Mouse (Mus musculus) megakaryocyte-erythroid progenitor cell, adult 5 weeks (primary cell): ENCODE results near the gene Olfr532. TPM values are rescaled to one million over a fixed set of nuclear protein-coding genes. Genes with fewer than 3 reads are reported as not detected.

Source experiments
- polyA plus RNA-seq: library from polyadenylated mRNA; stranded (reverse); fragments of >175 nt; gene quantifications from 2 replicates; pipeline ENCODE4 v1.2.3, GENCODE M21; 2012

The Olfr532 gene
- polyA plus RNA-seq = not detected in 2 replicates

DNA sequence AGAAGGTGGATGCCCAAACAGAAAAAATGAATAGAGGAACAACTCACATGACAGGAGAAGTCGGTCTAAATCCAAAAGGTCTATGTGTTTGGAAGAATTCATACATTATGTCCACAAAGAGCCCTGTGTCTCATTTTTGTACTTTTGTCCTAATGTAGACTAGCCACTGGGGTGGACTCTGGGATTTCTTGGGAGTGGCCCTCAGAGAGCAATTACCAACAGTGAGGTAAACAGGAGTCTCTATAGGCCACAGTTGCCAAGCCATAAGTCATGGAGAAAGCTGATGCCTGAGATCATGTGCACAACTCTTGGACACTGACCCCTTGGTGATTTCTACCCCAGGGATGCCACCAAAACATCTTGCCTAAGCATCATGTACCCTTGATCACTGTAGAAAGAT, at the start of gene Olfr532:
Gene Olfr532 (minus strand): TSS at position 101 of the 400 bp plus-strand sequence.

DNA sequence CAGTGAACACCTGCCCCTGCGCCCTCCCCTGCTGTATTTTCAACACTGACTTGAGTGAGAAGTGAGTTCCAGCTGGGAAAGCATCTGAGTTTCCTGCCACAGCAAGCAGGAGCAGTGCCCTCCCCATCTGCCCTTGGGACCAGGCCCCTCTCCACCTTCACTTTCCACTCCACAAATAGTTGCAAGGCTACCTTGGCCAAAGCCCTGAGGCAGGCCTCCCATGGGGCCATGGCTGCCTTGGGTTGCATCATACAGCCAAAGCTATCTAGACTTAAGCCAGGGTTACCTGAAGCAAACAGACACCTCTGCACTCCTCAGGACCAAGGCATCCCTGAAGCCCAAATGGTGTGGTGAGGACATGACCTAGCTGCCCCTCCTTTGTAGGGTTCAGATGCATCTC, 41.6 kb upstream of the Olfr532 start, which contains the start of gene Olfr533:
Gene Olfr533 (plus strand): TSS at position 301 of the 400 bp plus-strand sequence.

DNA sequence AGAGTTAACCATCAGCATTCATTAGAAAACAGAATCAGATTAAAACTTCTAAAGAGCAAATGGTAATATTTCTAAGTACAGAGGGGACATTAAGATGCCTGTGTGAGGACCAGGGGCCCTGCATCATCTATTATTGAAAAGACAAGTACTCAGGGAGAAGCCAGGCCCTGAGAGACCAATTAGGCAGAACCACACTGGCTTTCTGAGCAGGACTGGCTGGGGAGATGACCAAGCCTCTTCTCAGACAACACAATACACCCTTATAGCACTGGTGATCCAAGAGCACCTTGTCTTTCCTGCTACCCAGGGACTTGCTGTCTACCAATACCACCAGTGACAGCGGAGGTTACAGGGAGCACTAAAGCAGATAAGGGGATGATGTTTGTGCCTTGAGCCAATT, 18.6 kb downstream of the Olfr532 start, which contains the start of gene Olfr531:
Gene Olfr531 (minus strand): TSS at position 101 of the 400 bp plus-strand sequence.

DNA sequence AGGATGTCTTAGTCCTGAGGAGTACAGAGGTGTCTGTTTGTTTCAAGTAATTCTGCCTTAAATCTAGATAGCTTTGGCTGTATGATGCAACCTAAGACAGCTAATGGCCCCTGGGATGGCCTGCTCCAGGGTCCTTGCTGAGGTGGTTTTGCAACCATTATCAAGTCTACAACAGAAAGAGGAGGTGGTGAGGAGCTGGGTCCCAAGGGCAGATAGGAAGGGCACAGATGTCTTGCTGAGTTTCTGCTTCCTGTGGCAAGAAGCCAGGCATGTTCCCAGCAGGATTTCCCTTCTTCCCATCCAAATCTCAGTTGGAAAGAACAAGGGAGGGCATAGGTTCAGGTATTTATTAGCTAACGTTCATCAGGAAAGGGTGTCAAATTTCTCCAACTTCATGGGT, 45.2 kb downstream of the Olfr532 start, which contains the start of gene Olfr530:
Gene Olfr530 (minus strand): TSS at position 101 of the 400 bp plus-strand sequence.

Other genes with a start within 250 kb of the Olfr532 start
- gene Olfr523, start 248.4 kb downstream of the Olfr532 start, polyA plus RNA-seq = not detected in 2 replicates
- gene Olfr524, start 215.7 kb downstream of the Olfr532 start, polyA plus RNA-seq = 0.02 TPM in 1 of 2 replicates, not detected in the other
- 0.18 TPM in 1 of 2 replicates, not detected in the other for gene Cd163l1, start 203.4 kb downstream of the Olfr532 start, polyA plus RNA-seq
- not detected in 2 replicates for gene 5830411N06Rik, start 174.4 kb downstream of the Olfr532 start, polyA plus RNA-seq
- not detected in 2 replicates for gene Olfr525, start 100.8 kb downstream of the Olfr532 start, polyA plus RNA-seq
- gene Olfr527, start 87.6 kb downstream of the Olfr532 start, polyA plus RNA-seq = not detected in 2 replicates
- gene Olfr60, start 60.0 kb downstream of the Olfr532 start, polyA plus RNA-seq = not detected in 2 replicates
- not detected in 2 replicates for gene Olfr530, start 45.3 kb downstream of the Olfr532 start, polyA plus RNA-seq
- not detected in 2 replicates for gene Olfr531, start 18.7 kb downstream of the Olfr532 start, polyA plus RNA-seq
- gene Olfr533, start 41.7 kb upstream of the Olfr532 start, polyA plus RNA-seq = 0.06 TPM in 1 of 2 replicates, not detected in the other
- gene Olfr535, start 62.6 kb upstream of the Olfr532 start, polyA plus RNA-seq = not detected in 2 replicates
- not detected in 2 replicates for gene Olfr536, start 85.8 kb upstream of the Olfr532 start, polyA plus RNA-seq
- gene Olfr538, start 146.2 kb upstream of the Olfr532 start, polyA plus RNA-seq = not detected in 2 replicates
- not detected in 2 replicates for gene Olfr46, start 179.6 kb upstream of the Olfr532 start, polyA plus RNA-seq
- gene Olfr61, start 207.3 kb upstream of the Olfr532 start, polyA plus RNA-seq = not detected in 2 replicates
- gene Olfr53, start 224.8 kb upstream of the Olfr532 start, polyA plus RNA-seq = not detected in 2 replicates
- not detected in 2 replicates for gene Olfr539, start 238.3 kb upstream of the Olfr532 start, polyA plus RNA-seq